Mouse (Mus musculus) thymus, postnatal 10 days (tissue): ENCODE measurements around the gene Spdye4a.
A peak's percentile ranks its signal among the peaks of the same experiment; 100 is the strongest.
"Not testable (repeated sequence)": the region's sequence is repeated elsewhere in the genome, so short reads cannot be mapped to it uniquely, and the experiment has no call there.

Source experiments
- DNase-seq, 2 experiments: peaks; one replicate each; pipeline ENCODE4 v3.0.0; 2021; ENCODE audit warnings: low spot score in 2 of 2

Gene Spdye4a

GRCm38 (mm10) chr5:143235028-143235693, 8.5 kb upstream of the Spdye4a start, which contains the start of gene Zfp12:
Gene Zfp12 (plus strand): TSS chr5:143235163.
- DNase-seq: peak; percentile 88

GRCm38 (mm10) chr5:143222287-143222686, 4.4 kb downstream of the Spdye4a start:
- no peak for DNase-seq

DNA sequence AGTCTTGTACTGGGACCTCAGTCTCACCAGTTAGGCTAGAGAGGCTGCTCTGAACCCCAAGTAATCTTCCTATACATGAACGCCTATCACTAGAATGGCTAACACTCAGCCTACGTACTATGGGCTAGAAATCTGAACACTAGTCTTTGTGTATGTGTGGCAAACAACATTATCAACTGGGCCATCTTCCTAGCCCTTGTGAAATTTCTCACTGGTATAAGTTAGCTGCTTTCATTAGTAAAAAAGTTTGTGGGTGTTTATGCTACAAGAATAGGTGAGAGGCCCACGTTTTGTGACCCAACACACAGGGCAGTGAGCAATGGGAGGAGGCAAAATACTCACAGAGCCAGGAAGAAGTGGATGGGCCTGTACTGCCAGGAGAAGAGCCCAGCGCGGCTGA, 5.7 kb downstream of the Spdye4a start:
- no peak for DNase-seq

- DNase-seq: no peak
These were observed 12.9 kb downstream of the Spdye4a start for GRCm38 (mm10) chr5:143213832-143214231.

GRCm38 (mm10) chr5:143205015-143205414, 21.7 kb downstream of the Spdye4a start:
- no peak for DNase-seq

DNA sequence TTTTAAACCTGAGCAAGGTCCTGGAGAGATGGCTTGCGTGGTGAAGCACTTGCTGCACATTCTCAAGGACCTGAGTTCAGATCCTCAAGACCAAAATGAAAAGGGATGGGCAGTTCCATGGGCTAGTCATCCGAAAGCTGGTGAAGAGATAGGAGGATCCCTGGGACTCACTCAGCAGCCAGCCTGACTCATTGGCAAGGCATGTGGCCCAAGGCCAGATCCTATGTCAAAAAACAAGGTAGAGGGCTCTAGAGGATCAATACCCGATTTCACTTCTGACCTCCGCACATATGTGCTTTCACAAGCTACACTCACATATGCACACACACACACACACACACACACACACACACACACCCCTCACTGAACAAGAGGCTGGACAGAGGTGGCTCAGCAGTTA, 30.2 kb downstream of the Spdye4a start:
- no peak for DNase-seq

DNA sequence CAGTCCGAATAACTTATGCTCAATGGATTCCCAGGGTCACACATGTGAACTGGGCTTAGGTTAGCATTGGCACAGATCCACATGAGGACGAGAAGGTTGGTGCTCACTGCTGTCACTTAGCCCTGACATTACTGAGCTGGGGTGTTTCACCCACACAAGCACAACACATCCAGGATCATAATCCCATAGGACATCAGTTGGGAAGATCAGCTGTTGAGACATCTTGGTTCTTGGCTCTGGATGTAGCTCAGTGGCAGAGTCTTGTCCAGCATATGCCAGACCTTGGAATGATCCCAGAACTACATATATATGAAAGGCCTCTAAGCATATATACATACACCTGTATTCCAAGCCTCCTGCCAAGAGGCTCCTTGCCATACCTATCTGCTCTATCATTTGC, 31.5 kb downstream of the Spdye4a start:
- DNase-seq: no peak

GRCm38 (mm10) chr5:143194747-143195146, 31.9 kb downstream of the Spdye4a start:
- not testable (repeated sequence) for DNase-seq

- no peak for DNase-seq
These were observed 33.9 kb downstream of the Spdye4a start for GRCm38 (mm10) chr5:143192806-143193205.

- DNase-seq: not testable (repeated sequence)
These were observed 38.7 kb downstream of the Spdye4a start for GRCm38 (mm10) chr5:143188014-143188413.

- peak; percentile 85 to 86 for DNase-seq
These were observed 46.2 kb downstream of the Spdye4a start, which contains the start of the genes Rbak and Spdye4b for GRCm38 (mm10) chr5:143180255-143181076. Gene Rbak (minus strand): TSS chr5:143180775. Gene Spdye4b (plus strand): TSS chr5:143181017.

DNA sequence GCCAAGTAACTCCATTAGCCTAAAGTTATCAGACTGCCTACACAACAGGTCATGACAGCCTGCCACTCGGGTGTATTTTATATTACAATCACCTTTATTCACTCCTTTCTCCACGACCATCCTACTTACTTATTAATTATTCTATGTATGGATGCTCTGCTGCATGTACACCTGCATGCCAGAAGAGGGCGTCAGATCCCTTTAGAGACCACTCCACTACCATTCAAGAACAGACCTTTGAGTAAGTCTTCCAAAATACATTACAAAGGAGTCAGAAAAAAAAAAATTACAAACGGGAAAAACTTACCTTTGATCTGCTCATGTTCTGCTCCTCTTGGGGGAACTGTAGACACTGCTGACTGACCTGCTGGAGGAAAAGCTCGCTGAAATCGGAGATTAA, 47.5 kb downstream of the Spdye4a start:
- DNase-seq: no peak

DNA sequence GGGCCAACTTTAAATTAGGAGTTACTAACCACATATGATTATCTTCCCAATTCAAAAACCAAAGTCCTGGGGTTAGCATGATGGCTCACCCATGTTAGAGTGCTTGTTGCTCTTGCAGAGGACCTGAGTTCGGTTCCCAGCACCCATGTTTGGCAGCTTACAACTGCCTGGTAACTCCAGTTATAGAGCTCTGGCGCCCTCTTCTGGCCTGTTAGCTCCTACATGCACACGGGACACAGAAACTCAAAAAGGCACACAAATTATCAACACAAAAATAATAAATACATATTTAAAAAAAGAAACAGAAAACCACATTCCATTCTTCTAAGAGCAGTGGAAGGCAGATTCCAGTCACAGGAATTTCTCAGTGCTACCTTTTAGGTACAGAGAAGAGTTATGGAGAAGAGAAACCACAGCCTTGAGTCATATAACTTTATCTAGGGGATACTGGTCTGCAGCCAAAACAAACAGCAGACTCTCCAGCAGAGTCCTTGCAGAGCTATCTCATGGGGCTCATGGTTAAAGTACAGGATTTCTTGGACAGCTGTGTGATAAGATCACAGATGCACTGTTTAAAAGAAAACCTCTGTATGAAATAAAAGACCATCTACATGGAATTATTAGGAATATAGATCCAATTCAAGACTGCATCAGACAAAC, 49.0 kb downstream of the Spdye4a start:
- DNase-seq: no peak

DNA sequence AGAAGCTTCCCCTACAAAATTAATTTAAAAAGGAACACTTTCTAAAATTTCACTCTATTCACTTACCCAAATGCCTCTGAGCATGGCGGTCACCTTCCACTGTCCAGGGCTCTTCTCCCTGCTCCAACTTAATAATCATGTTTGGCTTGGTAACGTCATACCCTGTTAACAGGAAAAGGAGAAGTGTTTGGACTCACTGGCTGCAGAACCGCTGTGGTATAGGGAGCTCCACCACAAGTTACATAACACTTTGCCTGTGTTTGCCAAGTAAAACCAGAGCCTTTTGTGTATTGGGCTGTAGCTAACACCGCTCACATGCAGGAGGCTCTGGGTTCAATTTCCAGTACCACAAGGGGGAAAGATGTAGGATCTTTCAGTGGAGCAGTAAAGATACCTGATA, 50.7 kb downstream of the Spdye4a start:
- no peak for DNase-seq
